Mouse (Mus musculus): ENCODE data around the gene Rdh7. TPM values are rescaled to one million over a fixed set of nuclear protein-coding genes. Genes with fewer than 3 reads are reported as not detected.
"Not testable (repeated sequence)": the region's sequence is repeated elsewhere in the genome, so short reads cannot be mapped to it uniquely, and the experiment has no call there.

Gene Rdh7
- polyA plus RNA-seq, 1 experiment from 2014 or later, result not detected

- H3K27ac ChIP-seq, result no peak overlapping the region
- 67% methylated on average over 2 of the region's 2 CpGs for WGBS (ENCODE audit: missing documents)
- no peaks in the 10 kb centered on the region for H3K79me2 ChIP-seq (ENCODE audit: inconsistent target)
These were observed 10.9 kb downstream of the Rdh7 start for GRCm38 (mm10) chr10:127877681-127878080.

GRCm38 (mm10) chr10:127872484-127872883, 16.1 kb downstream of the Rdh7 start:
- Histone ChIP-seq H3K36me3 (ENCODE audit: inconsistent target) (no peaks in the 10 kb centered on the region), H3K27ac (no peak overlapping the region), H3K79me2 (ENCODE audit: inconsistent target) (no peaks in the 10 kb centered on the region), H3K4me3 (ENCODE audit: inconsistent target) (no peak overlapping the region)
- WGBS (ENCODE audit: missing documents), result 74% methylated on average over 4 of the region's 4 CpGs

More at GRCm38 (mm10) chr10:127877681-127878080, 10.9 kb downstream of the Rdh7 start:
- Histone ChIP-seq H3K36me3 (ENCODE audit: inconsistent target) (no peaks in the 10 kb centered on the region), H3K4me3 (ENCODE audit: inconsistent target) (no peak overlapping the region)

DNA sequence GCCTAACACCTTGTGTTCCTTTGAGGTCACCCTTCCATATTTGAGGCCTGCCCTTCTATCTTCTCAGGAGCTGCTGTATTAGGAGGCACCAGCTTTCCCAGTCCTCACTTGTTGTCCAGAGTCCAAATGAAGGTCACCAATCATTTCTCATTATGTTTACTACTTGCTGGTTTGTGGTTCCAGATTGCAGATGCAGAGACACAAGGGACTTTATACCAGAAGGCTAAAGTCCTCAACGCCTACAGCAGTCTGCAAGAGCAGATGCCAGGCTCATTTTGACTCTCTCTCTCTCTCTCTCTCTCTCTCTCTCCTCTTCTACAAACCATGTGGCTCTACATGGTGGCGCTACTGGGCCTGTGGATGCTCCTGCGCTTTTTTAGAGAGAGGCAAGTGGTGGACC, 22.4 kb downstream of the Rdh7 start, which contains the start of gene Rdh16f2:
Gene Rdh16f2 (plus strand): TSS at position 243 of the 400 bp plus-strand sequence.
- 96% methylated on average over 3 of the region's 3 CpGs for WGBS (ENCODE audit: missing documents)
- no peak within 1 kb of the TSS for H3K4me3 ChIP-seq (ENCODE audit: inconsistent target)

GRCm38 (mm10) chr10:127864931-127865330, 23.7 kb downstream of the Rdh7 start:
- no peaks in the 10 kb centered on the region for H3K79me2 ChIP-seq (ENCODE audit: inconsistent target)

More for the DNA sequence above, 22.4 kb downstream of the Rdh7 start, which contains the start of gene Rdh16f2:
- H3K27ac ChIP-seq, result no peak within 1 kb of the TSS
- H3K79me2 ChIP-seq (ENCODE audit: inconsistent target), result no peaks in the 10 kb centered on the region
- H3K36me3 ChIP-seq (ENCODE audit: inconsistent target), result no peaks in the 10 kb centered on the region

GRCm38 (mm10) chr10:127856376-127856775, 32.2 kb downstream of the Rdh7 start:
- no peaks in the 10 kb centered on the region for H3K36me3 ChIP-seq (ENCODE audit: inconsistent target)
- H3K79me2 ChIP-seq (ENCODE audit: inconsistent target), result no peaks in the 10 kb centered on the region

More at GRCm38 (mm10) chr10:127864931-127865330, 23.7 kb downstream of the Rdh7 start:
- H3K4me3 ChIP-seq (ENCODE audit: inconsistent target), result no peak overlapping the region
- H3K36me3 ChIP-seq (ENCODE audit: inconsistent target), result no peaks in the 10 kb centered on the region
- no peak overlapping the region for H3K27ac ChIP-seq

GRCm38 (mm10) chr10:127849628-127850027, 39.0 kb downstream of the Rdh7 start, which contains the start of gene Rdh19:
Rdh19 (plus strand) TSS chr10:127849928.
- Histone ChIP-seq H3K27ac (no peak within 1 kb of the TSS), H3K79me2 (ENCODE audit: inconsistent target) (no peaks in the 10 kb centered on the region), H3K4me3 (ENCODE audit: inconsistent target) (no peak within 1 kb of the TSS), H3K36me3 (ENCODE audit: inconsistent target) (no peaks in the 10 kb centered on the region)
- 80% methylated on average over 1 of the region's 1 CpGs for WGBS (ENCODE audit: missing documents)

More at GRCm38 (mm10) chr10:127856376-127856775, 32.2 kb downstream of the Rdh7 start:
- no peak overlapping the region for H3K4me3 ChIP-seq (ENCODE audit: inconsistent target)
- no peak overlapping the region for H3K27ac ChIP-seq

DNA sequence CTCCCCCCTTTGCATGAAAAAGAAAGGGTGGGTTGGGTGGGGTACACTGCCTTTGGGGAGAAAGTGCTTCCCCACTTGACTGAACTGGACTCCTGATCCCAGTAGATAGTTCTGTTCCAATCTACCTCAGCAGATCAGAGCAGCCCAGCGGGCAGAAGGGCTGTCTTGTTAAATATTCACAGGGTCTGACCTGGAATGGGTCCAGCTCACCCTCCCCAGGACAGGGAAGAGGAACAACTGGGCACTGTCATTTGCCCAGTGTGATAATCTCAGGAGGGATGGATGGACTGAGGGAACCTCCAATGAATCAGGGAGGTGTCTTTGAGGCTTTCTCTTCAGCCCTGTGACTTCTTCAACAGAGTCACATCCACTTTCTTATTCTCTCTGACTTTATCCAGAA, 40.5 kb downstream of the Rdh7 start:
- Histone ChIP-seq H3K4me3 (ENCODE audit: inconsistent target) (no peak overlapping the region), H3K27ac (no peak overlapping the region), H3K36me3 (ENCODE audit: inconsistent target) (no peaks in the 10 kb centered on the region), H3K79me2 (ENCODE audit: inconsistent target) (no peaks in the 10 kb centered on the region)
- no CpG with 5 or more reads among the region's 1 CpGs for WGBS (ENCODE audit: missing documents)

DNA sequence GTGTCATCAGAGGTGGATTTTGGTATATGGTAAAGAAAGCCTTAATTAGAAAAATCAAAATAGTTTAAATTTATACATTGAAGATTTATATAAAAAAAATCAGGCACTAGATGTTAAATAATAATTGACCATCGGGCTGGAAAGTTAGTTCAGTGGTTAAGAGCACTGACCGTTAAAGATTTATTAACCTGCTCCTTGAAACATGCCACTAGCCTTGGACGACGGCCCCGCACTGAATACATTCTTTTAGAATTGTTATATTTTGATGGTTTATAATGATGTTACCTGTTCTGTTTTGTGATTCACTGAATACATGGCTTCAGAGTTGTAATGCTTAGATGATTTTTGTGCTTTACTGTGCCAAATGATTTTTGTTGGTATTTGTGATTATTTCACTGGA, 42.7 kb downstream of the Rdh7 start:
- 93% methylated on average over 5 of the region's 5 CpGs for WGBS (ENCODE audit: missing documents)

DNA sequence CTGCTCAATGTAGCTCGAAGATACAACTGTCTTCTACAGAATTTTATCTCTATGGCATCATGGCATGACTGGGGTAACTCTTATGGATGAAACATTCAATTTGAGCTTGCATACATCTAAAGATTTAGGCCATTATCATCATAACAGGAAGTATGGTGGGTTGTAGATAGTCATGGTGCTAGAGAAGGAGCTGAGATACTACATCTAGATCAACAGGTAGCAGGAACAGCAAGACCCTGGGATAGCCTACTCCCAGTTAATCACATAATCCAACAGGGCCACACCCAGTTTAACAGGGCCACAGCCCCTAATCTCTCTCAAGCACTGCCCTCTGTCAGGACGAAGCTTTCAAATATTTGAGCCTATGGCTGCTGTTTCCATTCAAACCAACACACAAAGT, 47.8 kb downstream of the Rdh7 start:
- Histone ChIP-seq H3K36me3 (ENCODE audit: inconsistent target) (no peaks in the 10 kb centered on the region), H3K4me3 (ENCODE audit: inconsistent target) (no peak overlapping the region), H3K27ac (no peak overlapping the region), H3K79me2 (ENCODE audit: inconsistent target) (no peaks in the 10 kb centered on the region)
- 79% methylated on average over 2 of the region's 2 CpGs for WGBS (ENCODE audit: missing documents)

More for the DNA sequence above, 42.7 kb downstream of the Rdh7 start:
- H3K4me3 ChIP-seq (ENCODE audit: inconsistent target); H3K79me2 ChIP-seq (ENCODE audit: inconsistent target); H3K36me3 ChIP-seq (ENCODE audit: inconsistent target); H3K27ac ChIP-seq: not testable (repeated sequence)

GRCm38 (mm10) chr10:127838539-127838938, 50.1 kb downstream of the Rdh7 start:
- WGBS (ENCODE audit: missing documents), result 88% methylated on average over 2 of the region's 2 CpGs
- no peak overlapping the region for H3K27ac ChIP-seq
- no peaks in the 10 kb centered on the region for H3K79me2 ChIP-seq (ENCODE audit: inconsistent target)
- H3K4me3 ChIP-seq (ENCODE audit: inconsistent target), result no peak overlapping the region
- no peaks in the 10 kb centered on the region for H3K36me3 ChIP-seq (ENCODE audit: inconsistent target)

GRCm38 (mm10) chr10:127837793-127838192, 50.8 kb downstream of the Rdh7 start:
- H3K79me2 ChIP-seq (ENCODE audit: inconsistent target); H3K4me3 ChIP-seq (ENCODE audit: inconsistent target); H3K36me3 ChIP-seq (ENCODE audit: inconsistent target); H3K27ac ChIP-seq: not testable (repeated sequence)
- 79% methylated on average over 5 of the region's 5 CpGs for WGBS (ENCODE audit: missing documents)

GRCm38 (mm10) chr10:127835292-127835691, 53.3 kb downstream of the Rdh7 start:
- no peak overlapping the region for H3K27ac ChIP-seq
- no peaks in the 10 kb centered on the region for H3K79me2 ChIP-seq (ENCODE audit: inconsistent target)
- H3K36me3 ChIP-seq (ENCODE audit: inconsistent target), result no peaks in the 10 kb centered on the region
- 79% methylated on average over 5 of the region's 5 CpGs for WGBS (ENCODE audit: missing documents)
- no peak overlapping the region for H3K4me3 ChIP-seq (ENCODE audit: inconsistent target)

DNA sequence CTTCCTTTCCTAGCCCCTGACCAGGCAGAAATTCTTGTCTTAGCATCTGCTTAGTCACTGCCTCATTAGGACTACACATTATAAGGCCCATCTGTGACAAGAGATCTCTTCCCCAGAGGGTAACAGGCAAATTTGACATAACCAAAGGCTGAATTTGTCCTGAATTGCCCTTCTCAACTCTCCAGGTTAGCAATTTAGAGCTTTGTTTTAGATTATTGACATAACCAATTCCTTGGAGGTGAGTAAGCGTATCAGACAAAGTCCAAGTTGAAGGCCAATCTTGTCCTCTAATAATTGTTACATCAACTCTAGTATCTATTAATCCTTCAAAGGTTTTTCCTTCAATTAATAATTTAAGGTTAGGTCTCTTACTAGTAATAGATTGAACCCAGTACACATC, 54.4 kb downstream of the Rdh7 start:
- H3K27ac ChIP-seq; H3K36me3 ChIP-seq (ENCODE audit: inconsistent target); H3K4me3 ChIP-seq (ENCODE audit: inconsistent target); H3K79me2 ChIP-seq (ENCODE audit: inconsistent target): not testable (repeated sequence)
- 88% methylated on average over 1 of the region's 1 CpGs for WGBS (ENCODE audit: missing documents)

Data from macrophage (primary cell).